Mouse (Mus musculus): ENCODE data around the gene Lmtk2. TPM values are rescaled to one million over a fixed set of nuclear protein-coding genes. Genes with fewer than 3 reads are reported as not detected.

The Lmtk2 gene
- polyA plus RNA-seq, 1 experiment from 2014 or later = 5.6 TPM

DNA sequence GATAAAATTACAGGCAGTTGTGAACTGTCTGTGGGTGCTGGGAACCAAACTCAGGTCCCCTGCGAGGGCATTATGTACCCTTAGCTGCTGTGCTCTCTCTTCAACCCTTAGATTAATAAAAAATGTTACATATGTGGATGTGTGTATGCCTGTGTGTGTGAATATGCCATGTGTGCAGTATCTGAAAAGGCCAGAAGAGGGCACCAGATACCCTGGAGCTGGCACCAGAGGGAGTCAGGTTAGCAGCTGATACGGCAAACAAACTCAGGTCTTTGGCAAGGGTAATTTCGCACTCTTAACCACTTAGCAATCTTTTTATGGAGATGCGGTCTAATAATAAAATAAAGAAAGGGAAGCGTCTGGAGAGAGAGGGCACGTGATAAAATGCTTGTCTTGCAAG is 102.2 kb downstream of the Lmtk2 start:
- no peak overlapping the region for H3K9ac ChIP-seq (replicated peaks; ENCODE audit: low read depth, low read length)
- no peaks in the 10 kb centered on the region for H3K4me1 ChIP-seq (ENCODE audit: control insufficient read depth, insufficient read depth, low read length)
- H3K9me3 ChIP-seq (ENCODE audit: control insufficient read depth, low read depth, low read length) = no peaks in the 10 kb centered on the region
- WGBS = 98% methylated on average over 6 of the region's 6 CpGs
- H3K36me3 ChIP-seq (ENCODE audit: control insufficient read depth, insufficient read depth, low read length) = peaks cover 4% of the 10 kb centered on the region; the same call in 1 of the 2 replicates
- ATAC-seq (ENCODE audit: insufficient number of reproducible peaks, insufficient read depth, low FRiP score, low read depth) = no peak
- no peak overlapping the region for H3K27ac ChIP-seq (ENCODE audit: low read length)
- no peak overlapping the region for H3K4me2 ChIP-seq (replicated peaks; ENCODE audit: low read depth, low read length)
- H3K4me3 ChIP-seq (ENCODE audit: low read depth, low read length) = no peak overlapping the region
- no peaks in the 10 kb centered on the region for H3K27me3 ChIP-seq (ENCODE audit: control insufficient read depth, insufficient read depth, low read length)

DNA sequence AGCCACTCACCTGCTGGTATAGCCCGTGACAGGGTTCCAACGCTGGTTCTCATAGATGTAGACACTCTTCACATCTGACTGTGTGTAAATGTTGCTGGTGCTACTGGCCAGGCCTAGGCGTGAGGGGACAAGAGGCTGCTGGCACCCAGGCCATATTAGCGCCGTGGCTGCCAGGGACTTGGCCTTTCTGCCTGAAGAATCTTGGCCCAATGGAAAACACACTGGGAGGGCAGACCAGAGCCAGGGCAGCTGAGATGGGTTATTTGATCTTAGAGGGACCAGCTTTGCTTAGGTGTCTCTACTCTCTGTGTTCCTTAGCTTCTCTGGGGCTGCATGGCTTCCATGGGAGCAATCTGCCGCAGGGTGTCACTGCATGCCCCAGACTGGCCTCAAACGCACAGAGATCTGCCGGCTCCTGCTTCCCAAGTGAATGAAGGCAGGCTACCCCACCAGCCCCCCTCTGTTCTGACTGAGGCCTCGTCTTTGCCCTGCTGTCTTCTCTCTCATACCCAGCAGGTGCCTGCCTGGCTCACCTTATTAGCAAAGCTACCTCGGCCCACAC is 103.2 kb downstream of the Lmtk2 start:
- peaks cover 5% of the 10 kb centered on the region; the same call in 1 of the 2 replicates for H3K36me3 ChIP-seq (ENCODE audit: control insufficient read depth, insufficient read depth, low read length)
- no peak overlapping the region for H3K4me2 ChIP-seq (replicated peaks; ENCODE audit: low read depth, low read length)
- no peak for ATAC-seq (ENCODE audit: insufficient number of reproducible peaks, insufficient read depth, low FRiP score, low read depth)
- H3K4me3 ChIP-seq (ENCODE audit: low read depth, low read length) = no peak overlapping the region
- no peak overlapping the region for H3K9ac ChIP-seq (replicated peaks; ENCODE audit: low read depth, low read length)
- no peak overlapping the region for H3K27ac ChIP-seq (ENCODE audit: low read length)
- no peaks in the 10 kb centered on the region for H3K9me3 ChIP-seq (ENCODE audit: control insufficient read depth, low read depth, low read length)
- H3K4me1 ChIP-seq (ENCODE audit: control insufficient read depth, insufficient read depth, low read length) = no peaks in the 10 kb centered on the region
- H3K27me3 ChIP-seq (ENCODE audit: control insufficient read depth, insufficient read depth, low read length) = no peaks in the 10 kb centered on the region
- WGBS = 92% methylated on average over 10 of the region's 10 CpGs

GRCm38 (mm10) chr5:144204303-144204702 is 104.1 kb downstream of the Lmtk2 start:
- H3K27me3 ChIP-seq (ENCODE audit: control insufficient read depth, insufficient read depth, low read length) = no peaks in the 10 kb centered on the region
- H3K4me1 ChIP-seq (ENCODE audit: control insufficient read depth, insufficient read depth, low read length) = no peaks in the 10 kb centered on the region
- H3K27ac ChIP-seq (ENCODE audit: low read length) = no peak overlapping the region
- no peak overlapping the region for H3K4me2 ChIP-seq (replicated peaks; ENCODE audit: low read depth, low read length)
- no peak for ATAC-seq (ENCODE audit: insufficient number of reproducible peaks, insufficient read depth, low FRiP score, low read depth)
- 89% methylated on average over 12 of the region's 12 CpGs for WGBS
- H3K36me3 ChIP-seq (ENCODE audit: control insufficient read depth, insufficient read depth, low read length) = peaks cover 5% of the 10 kb centered on the region; the same call in 1 of the 2 replicates
- H3K4me3 ChIP-seq (ENCODE audit: low read depth, low read length) = no peak overlapping the region
- no peaks in the 10 kb centered on the region for H3K9me3 ChIP-seq (ENCODE audit: control insufficient read depth, low read depth, low read length)
- no peak overlapping the region for H3K9ac ChIP-seq (replicated peaks; ENCODE audit: low read depth, low read length)

GRCm38 (mm10) chr5:144204911-144205310 is 104.7 kb downstream of the Lmtk2 start:
- Histone ChIP-seq H3K4me3 (ENCODE audit: low read depth, low read length) (no peak overlapping the region), H3K4me1 (ENCODE audit: control insufficient read depth, insufficient read depth, low read length) (no peaks in the 10 kb centered on the region), H3K9ac (replicated peaks; ENCODE audit: low read depth, low read length) (no peak overlapping the region), H3K27me3 (ENCODE audit: control insufficient read depth, insufficient read depth, low read length) (no peaks in the 10 kb centered on the region), H3K9me3 (ENCODE audit: control insufficient read depth, low read depth, low read length) (no peaks in the 10 kb centered on the region), H3K27ac (ENCODE audit: low read length) (no peak overlapping the region), H3K4me2 (replicated peaks; ENCODE audit: low read depth, low read length) (no peak overlapping the region), H3K36me3 (ENCODE audit: control insufficient read depth, insufficient read depth, low read length) (peaks cover 5% of the 10 kb centered on the region; the same call in 1 of the 2 replicates)
- 84% methylated on average over 10 of the region's 10 CpGs for WGBS
- ATAC-seq (ENCODE audit: insufficient number of reproducible peaks, insufficient read depth, low FRiP score, low read depth) = no peak

- ATAC-seq (ENCODE audit: insufficient number of reproducible peaks, insufficient read depth, low FRiP score, low read depth) = no peak
- Histone ChIP-seq H3K27ac (ENCODE audit: low read length) (no peak overlapping the region), H3K9ac (replicated peaks; ENCODE audit: low read depth, low read length) (no peak overlapping the region), H3K27me3 (ENCODE audit: control insufficient read depth, insufficient read depth, low read length) (no peaks in the 10 kb centered on the region), H3K36me3 (ENCODE audit: control insufficient read depth, insufficient read depth, low read length) (peaks cover 7% of the 10 kb centered on the region), H3K4me1 (ENCODE audit: control insufficient read depth, insufficient read depth, low read length) (no peaks in the 10 kb centered on the region), H3K4me3 (ENCODE audit: low read depth, low read length) (no peak overlapping the region), H3K9me3 (ENCODE audit: control insufficient read depth, low read depth, low read length) (no peaks in the 10 kb centered on the region), H3K4me2 (replicated peaks; ENCODE audit: low read depth, low read length) (no peak overlapping the region)
- WGBS = 94% methylated on average over 15 of the region's 15 CpGs
These were observed 105.8 kb downstream of the Lmtk2 start for GRCm38 (mm10) chr5:144206069-144206468.

DNA sequence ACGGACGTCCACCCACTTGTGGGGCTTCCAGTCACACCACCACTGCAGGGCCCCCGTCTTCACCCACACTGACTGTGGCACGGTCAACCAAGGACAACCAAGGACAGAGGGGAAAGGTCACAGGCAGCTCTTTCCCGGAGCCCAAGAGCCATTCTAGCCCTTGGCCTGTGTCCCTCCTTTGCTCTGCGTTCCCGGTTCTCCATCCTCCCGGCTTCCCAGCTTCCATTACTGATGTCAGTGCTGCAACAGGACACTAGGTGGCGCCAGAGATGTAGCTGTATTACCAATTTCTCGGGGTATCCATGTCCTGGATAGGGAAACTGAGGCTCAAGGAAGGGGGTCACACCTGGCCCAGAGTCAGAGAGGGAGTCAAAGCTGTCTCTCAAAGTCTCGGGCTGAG is 107.2 kb downstream of the Lmtk2 start:
- no peaks in the 10 kb centered on the region for H3K4me1 ChIP-seq (ENCODE audit: control insufficient read depth, insufficient read depth, low read length)
- 50% methylated on average over 11 of the region's 11 CpGs for WGBS
- H3K36me3 ChIP-seq (ENCODE audit: control insufficient read depth, insufficient read depth, low read length) = peaks cover 15% of the 10 kb centered on the region
- no peak overlapping the region for H3K4me2 ChIP-seq (replicated peaks; ENCODE audit: low read depth, low read length)
- H3K9me3 ChIP-seq (ENCODE audit: control insufficient read depth, low read depth, low read length) = no peaks in the 10 kb centered on the region
- H3K27ac ChIP-seq (ENCODE audit: low read length) = no peak overlapping the region
- H3K9ac ChIP-seq (replicated peaks; ENCODE audit: low read depth, low read length) = no peak overlapping the region
- ATAC-seq (ENCODE audit: insufficient number of reproducible peaks, insufficient read depth, low FRiP score, low read depth) = no peak
- no peaks in the 10 kb centered on the region for H3K27me3 ChIP-seq (ENCODE audit: control insufficient read depth, insufficient read depth, low read length)
- H3K4me3 ChIP-seq (ENCODE audit: low read depth, low read length) = no peak overlapping the region

GRCm38 (mm10) chr5:144214453-144214852 is 114.2 kb downstream of the Lmtk2 start:
- no peak overlapping the region for H3K4me3 ChIP-seq (ENCODE audit: low read depth, low read length)
- H3K27me3 ChIP-seq (ENCODE audit: control insufficient read depth, insufficient read depth, low read length) = no peaks in the 10 kb centered on the region
- ATAC-seq (ENCODE audit: insufficient number of reproducible peaks, insufficient read depth, low FRiP score, low read depth) = no peak
- H3K9ac ChIP-seq (replicated peaks; ENCODE audit: low read depth, low read length) = no peak overlapping the region
- H3K9me3 ChIP-seq (ENCODE audit: control insufficient read depth, low read depth, low read length) = no peaks in the 10 kb centered on the region
- H3K27ac ChIP-seq (ENCODE audit: low read length) = no peak overlapping the region
- H3K4me1 ChIP-seq (ENCODE audit: control insufficient read depth, insufficient read depth, low read length) = no peaks in the 10 kb centered on the region
- WGBS = 31% methylated on average over 7 of the region's 7 CpGs
- H3K36me3 ChIP-seq (ENCODE audit: control insufficient read depth, insufficient read depth, low read length) = peaks cover 13% of the 10 kb centered on the region
- H3K4me2 ChIP-seq (replicated peaks; ENCODE audit: low read depth, low read length) = no peak overlapping the region

- Histone ChIP-seq H3K36me3 (ENCODE audit: control insufficient read depth, insufficient read depth, low read length) (peaks cover 11% of the 10 kb centered on the region), H3K27ac (ENCODE audit: low read length) (no peak overlapping the region), H3K4me2 (replicated peaks; ENCODE audit: low read depth, low read length) (no peak overlapping the region), H3K4me3 (ENCODE audit: low read depth, low read length) (no peak overlapping the region), H3K9me3 (ENCODE audit: control insufficient read depth, low read depth, low read length) (no peaks in the 10 kb centered on the region), H3K27me3 (ENCODE audit: control insufficient read depth, insufficient read depth, low read length) (no peaks in the 10 kb centered on the region), H3K4me1 (ENCODE audit: control insufficient read depth, insufficient read depth, low read length) (no peaks in the 10 kb centered on the region), H3K9ac (replicated peaks; ENCODE audit: low read depth, low read length) (no peak overlapping the region)
- 76% methylated on average over 2 of the region's 2 CpGs for WGBS
- ATAC-seq (ENCODE audit: insufficient number of reproducible peaks, insufficient read depth, low FRiP score, low read depth) = no peak
These were observed 115.8 kb downstream of the Lmtk2 start for GRCm38 (mm10) chr5:144215992-144216391.

GRCm38 (mm10) chr5:144218061-144218460 is 117.8 kb downstream of the Lmtk2 start:
- Histone ChIP-seq H3K4me2 (replicated peaks; ENCODE audit: low read depth, low read length) (no peak overlapping the region), H3K4me1 (ENCODE audit: control insufficient read depth, insufficient read depth, low read length) (peaks cover 8% of the 10 kb centered on the region; the same call in 1 of the 2 replicates), H3K27me3 (ENCODE audit: control insufficient read depth, insufficient read depth, low read length) (no peaks in the 10 kb centered on the region), H3K36me3 (ENCODE audit: control insufficient read depth, insufficient read depth, low read length) (peaks cover 3% of the 10 kb centered on the region; the same call in 1 of the 2 replicates), H3K9ac (replicated peaks; ENCODE audit: low read depth, low read length) (no peak overlapping the region), H3K4me3 (ENCODE audit: low read depth, low read length) (no peak overlapping the region), H3K27ac (ENCODE audit: low read length) (no peak overlapping the region), H3K9me3 (ENCODE audit: control insufficient read depth, low read depth, low read length) (no peaks in the 10 kb centered on the region)
- WGBS = 90% methylated on average over 7 of the region's 7 CpGs
- ATAC-seq (ENCODE audit: insufficient number of reproducible peaks, insufficient read depth, low FRiP score, low read depth) = no peak
